28 mouse cellular contexts compared by ENCODE assay signal in the genomic region with DNA sequence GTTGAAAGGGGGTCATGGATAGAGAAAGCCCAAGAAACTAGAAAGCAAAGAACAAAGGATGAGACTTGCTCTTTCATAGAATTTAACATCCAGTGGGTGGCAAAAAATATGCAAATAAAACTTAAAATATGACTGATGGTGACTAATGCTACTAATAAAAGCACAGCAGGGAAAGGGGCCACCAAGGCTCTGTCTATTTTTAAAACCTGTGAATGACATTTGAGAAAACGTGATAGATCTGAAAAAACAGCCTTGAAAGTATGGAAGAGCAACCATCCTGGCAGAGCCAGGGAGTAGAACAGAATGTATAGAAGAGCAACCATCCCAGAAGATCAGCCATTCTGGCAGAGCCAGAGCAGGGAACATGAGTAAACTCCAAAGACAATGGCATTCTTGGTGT.
"Had no signal": no experiment of that assay in that cellular context is flagged by ENCODE, and none has a peak within 500 bp of the region (broad histone marks: within the 10 kb centered on the region; RNA-seq: fewer than 3 reads in every experiment).

No protein-coding gene starts in this region.

- H3K4me2 ChIP-seq: heart, embryonic 12.5 days; hindbrain, embryonic 12.5 days; hindbrain, embryonic 14.5 days; intestine, embryonic 15.5 days; kidney, embryonic 15.5 days; limb, embryonic 13.5 days; limb, embryonic 15.5 days; liver, embryonic 13.5 days; liver, embryonic 15.5 days had no signal

- H3K9me3 ChIP-seq: heart, embryonic 10.5 days; heart, embryonic 12.5 days; hindbrain, embryonic 10.5 days; hindbrain, embryonic 12.5 days; intestine, embryonic 15.5 days; kidney, embryonic 15.5 days; limb, embryonic 13.5 days; limb, embryonic 15.5 days; liver, embryonic 13.5 days; liver, embryonic 15.5 days had no signal

- H3K36me3 ChIP-seq: heart, embryonic 10.5 days; heart, embryonic 12.5 days; hindbrain, embryonic 10.5 days; hindbrain, embryonic 12.5 days; intestine, embryonic 15.5 days; kidney, embryonic 15.5 days; limb, embryonic 13.5 days; limb, embryonic 15.5 days; liver, embryonic 13.5 days; liver, embryonic 15.5 days had no signal

- H3K27me3 ChIP-seq: heart, embryonic 12.5 days; hindbrain, embryonic 12.5 days; intestine, embryonic 15.5 days; kidney, embryonic 15.5 days; limb, embryonic 13.5 days; limb, embryonic 15.5 days; liver, embryonic 13.5 days; liver, embryonic 15.5 days had no signal

- DNase-seq: gastrocnemius, adult 2 months; gastrocnemius, postnatal 10 days; gastrocnemius, postnatal 25 days; heart, adult 18-20 months; heart, postnatal 10 days; heart, postnatal 4 days; kidney, adult 11 months; kidney, adult 2 months; kidney, adult 9 months; kidney, postnatal 14 days; kidney, postnatal 36 days; layer of hippocampus, adult 9-11 months; layer of hippocampus, postnatal 36 days; left cerebral cortex, postnatal 4 days; liver, embryonic 13.5 days had no signal

- H3K4me1 ChIP-seq: heart, embryonic 10.5 days; heart, embryonic 12.5 days; hindbrain, embryonic 10.5 days; hindbrain, embryonic 12.5 days; intestine, embryonic 15.5 days; kidney, embryonic 15.5 days; limb, embryonic 13.5 days; limb, embryonic 15.5 days; liver, embryonic 13.5 days; liver, embryonic 15.5 days had no signal

- ATAC-seq: hindbrain, embryonic 16.5 days; inflammation-experienced regulatory T-cells, adult 6 months; intestine, embryonic 15.5 days had no signal

- H3K9ac ChIP-seq: heart, embryonic 12.5 days; hindbrain, embryonic 12.5 days; hindbrain, embryonic 14.5 days; intestine, embryonic 15.5 days; kidney, embryonic 15.5 days; limb, embryonic 13.5 days; limb, embryonic 15.5 days; liver, embryonic 13.5 days; liver, embryonic 15.5 days had no signal

- H3K4me3 ChIP-seq: gastrocnemius, adult 2 months; heart, embryonic 10.5 days; heart, embryonic 12.5 days; hindbrain, embryonic 10.5 days; hindbrain, embryonic 12.5 days; intestine, embryonic 15.5 days; kidney, embryonic 15.5 days; limb, embryonic 13.5 days; limb, embryonic 15.5 days; liver, embryonic 13.5 days; liver, embryonic 15.5 days had no signal

- H3K27ac ChIP-seq: gastrocnemius, adult 2 months; heart, embryonic 10.5 days; hindbrain, embryonic 10.5 days; hindbrain, embryonic 12.5 days; hindbrain, embryonic 14.5 days; intestine, embryonic 15.5 days; kidney, embryonic 15.5 days; kidney, postnatal 0 days; limb, embryonic 13.5 days; limb, embryonic 15.5 days; liver, embryonic 13.5 days; liver, embryonic 15.5 days had no signal
